Mouse (Mus musculus) neural tube, embryonic 11.5 days (tissue): ENCODE measurements at regions not wholly inside any gene's neighbourhood (a gene's known extent, or its start where the extent isn't known, plus 50 kb on each side); places are given as distances from the start of the nearest gene placed in this dataset.

Source experiments
- ATAC-seq: fragments of 200-750 bp; cut with Nextera tagmentation; 2 replicates; pipeline ENCODE4 v1.8.0; 2017; ENCODE audit warnings: moderate number of reproducible peaks, mild to moderate bottlenecking, moderate TSS enrichment, moderate library complexity; ENCODE audit not compliant: insufficient read depth, low FRiP score, low TSS enrichment
- DNase-seq: peaks from one replicate; pipeline ENCODE4 v3.0.0-alpha.2; 2015; ENCODE audit warnings: low spot score
- H3K27ac ChIP-seq: fragments of 300-500 bp; sonication (generic); 2 replicates; pipeline ENCODE4 v1.5.1; 2014; ENCODE audit warnings: low read depth, mild to moderate bottlenecking, low read length
- H3K27me3 ChIP-seq: fragments of 300-500 bp; sonication (generic); 2 replicates; pipeline ENCODE4 v1.6.1; 2014; ENCODE audit warnings: mild to moderate bottlenecking, low read length, mixed read lengths; ENCODE audit not compliant: control insufficient read depth, insufficient read depth
- H3K36me3 ChIP-seq: fragments of 300-500 bp; sonication (generic); 2 replicates; pipeline ENCODE4 v1.6.1; 2014; ENCODE audit warnings: mild to moderate bottlenecking, low read length, moderate library complexity, mixed read lengths; ENCODE audit not compliant: control insufficient read depth, insufficient read depth
- H3K4me1 ChIP-seq: fragments of 300-500 bp; sonication (generic); 2 replicates; pipeline ENCODE4 v1.6.1; 2014; ENCODE audit warnings: low read length, mixed read lengths; ENCODE audit not compliant: control insufficient read depth, insufficient read depth
- H3K4me2 ChIP-seq: fragments of 300-500 bp; sonication (generic); 2 replicates; pipeline ENCODE4 v1.6.1; 2014; ENCODE audit warnings: low read depth, mild to moderate bottlenecking, moderate library complexity
- H3K4me3 ChIP-seq: fragments of 300-500 bp; sonication (generic); 2 replicates; pipeline ENCODE4 v1.5.1; 2014; ENCODE audit warnings: low read depth, low read length
- H3K9ac ChIP-seq: fragments of 300-500 bp; sonication (generic); 2 replicates; pipeline ENCODE4 v1.6.1; 2014; ENCODE audit warnings: mild to moderate bottlenecking, low read length
- H3K9me3 ChIP-seq: fragments of 300-500 bp; sonication (generic); 2 replicates; pipeline ENCODE4 v1.6.1; 2016; ENCODE audit warnings: low read length; ENCODE audit not compliant: control insufficient read depth
- WGBS: fragments of 180-500 bp; shearing (Covaris S2); extraction: QIAGEN DNeasy Blood & Tissue Kit; methylation state at CpG from one replicate; pipeline ENCODE4 v1.1.7; 2014; 5-methylcytosine and 5-hydroxymethylcytosine counted together

GRCm38 (mm10) chr12:32297431-32297830 is 81.1 kb upstream of the Ccdc71l start:
- DNase-seq (no peak), ATAC-seq (no peak)
- H3K9me3 ChIP-seq: no peaks in the 10 kb centered on the region
- H3K27ac ChIP-seq: no peak overlapping the region
- H3K36me3 ChIP-seq: no peaks in the 10 kb centered on the region
- no peaks in the 10 kb centered on the region for H3K4me1 ChIP-seq
- no peak overlapping the region for H3K4me3 ChIP-seq
- WGBS: 95% methylated on average over 7 of the region's 7 CpGs
- H3K4me2 ChIP-seq: no peak overlapping the region
- H3K9ac ChIP-seq: no peak overlapping the region
- no peaks in the 10 kb centered on the region for H3K27me3 ChIP-seq

- 76% methylated on average over 2 of the region's 2 CpGs for WGBS
- no peak overlapping the region for H3K27ac ChIP-seq
- no peaks in the 10 kb centered on the region for H3K9me3 ChIP-seq
- DNase-seq: no peak
- no peaks in the 10 kb centered on the region for H3K27me3 ChIP-seq
- H3K4me3 ChIP-seq: no peak overlapping the region
- ATAC-seq: no peak
- no peaks in the 10 kb centered on the region for H3K36me3 ChIP-seq
- no peak overlapping the region for H3K9ac ChIP-seq
- H3K4me2 ChIP-seq: no peak overlapping the region
- H3K4me1 ChIP-seq: no peaks in the 10 kb centered on the region
Measured at GRCm38 (mm10) chr12:32299714-32300113, 78.8 kb upstream of the Ccdc71l start.

GRCm38 (mm10) chr12:32305736-32306135 is 72.8 kb upstream of the Ccdc71l start:
- 92% methylated on average over 5 of the region's 5 CpGs for WGBS
- no peak overlapping the region for H3K4me3 ChIP-seq
- no peak overlapping the region for H3K9ac ChIP-seq
- H3K36me3 ChIP-seq: no peaks in the 10 kb centered on the region
- no peak for DNase-seq
- no peaks in the 10 kb centered on the region for H3K9me3 ChIP-seq
- H3K27ac ChIP-seq: no peak overlapping the region
- H3K27me3 ChIP-seq: no peaks in the 10 kb centered on the region
- no peaks in the 10 kb centered on the region for H3K4me1 ChIP-seq
- no peak overlapping the region for H3K4me2 ChIP-seq
- ATAC-seq: no peak

- Histone ChIP-seq H3K4me1 (no peaks in the 10 kb centered on the region), H3K27me3 (no peaks in the 10 kb centered on the region), H3K27ac (no peak overlapping the region), H3K4me2 (no peak overlapping the region), H3K9me3 (no peaks in the 10 kb centered on the region), H3K9ac (no peak overlapping the region), H3K4me3 (no peak overlapping the region), H3K36me3 (no peaks in the 10 kb centered on the region)
- ATAC-seq (no peak), DNase-seq (no peak)
- 82% methylated on average over 4 of the region's 4 CpGs for WGBS
Measured at GRCm38 (mm10) chr12:32306326-32306725, 72.2 kb upstream of the Ccdc71l start.

- Histone ChIP-seq H3K27me3 (no peaks in the 10 kb centered on the region), H3K9me3 (no peaks in the 10 kb centered on the region), H3K4me1 (no peaks in the 10 kb centered on the region), H3K4me3 (no peak overlapping the region), H3K4me2 (no peak overlapping the region), H3K27ac (no peak overlapping the region), H3K36me3 (no peaks in the 10 kb centered on the region), H3K9ac (no peak overlapping the region)
- DNase-seq: no peak
- 77% methylated on average over 9 of the region's 9 CpGs for WGBS
- ATAC-seq: no peak
Measured at GRCm38 (mm10) chr12:32307280-32308006, 71.1 kb upstream of the Ccdc71l start.

GRCm38 (mm10) chr12:32315099-32315783 is 63.3 kb upstream of the Ccdc71l start:
- WGBS: 84% methylated on average over 1 of the region's 1 CpGs
- Histone ChIP-seq H3K4me3 (no peak overlapping the region), H3K27ac (no peak overlapping the region), H3K9me3 (no peaks in the 10 kb centered on the region), H3K36me3 (no peaks in the 10 kb centered on the region), H3K27me3 (no peaks in the 10 kb centered on the region), H3K4me2 (no peak overlapping the region), H3K4me1 (no peaks in the 10 kb centered on the region), H3K9ac (no peak overlapping the region)
- ATAC-seq: no peak
- no peak for DNase-seq
